Mouse (Mus musculus): ENCODE measurements around the gene Lcn11.
"Not testable (repeated sequence)": the region's sequence is repeated elsewhere in the genome, so short reads cannot be mapped to it uniquely, and the experiment has no call there.

The Lcn11 gene

DNA sequence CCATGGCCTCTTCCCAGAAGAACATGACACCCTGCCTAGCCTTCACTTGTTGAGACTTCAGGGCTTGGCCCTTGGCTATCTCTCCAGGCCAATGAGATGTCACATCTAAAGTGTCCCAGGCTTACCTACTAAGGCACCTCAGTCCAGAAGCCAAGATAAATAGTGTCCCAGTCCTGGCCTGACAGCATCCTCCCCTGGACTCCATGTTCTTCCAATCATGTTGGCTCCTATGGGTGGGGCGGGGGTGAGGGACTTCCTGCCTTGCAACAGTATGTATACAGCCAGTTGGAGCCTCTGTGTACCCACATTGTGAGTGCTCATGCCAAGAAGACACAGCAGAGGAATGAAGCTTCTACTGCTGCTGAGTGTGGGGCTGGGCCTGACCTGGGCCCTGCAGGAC is at the start of gene Lcn11:
Gene Lcn11 (plus strand): TSS at position 301 of the 400 bp plus-strand sequence.
- no peak for DNase-seq (ENCODE audit: low read depth, low spot score)

DNA sequence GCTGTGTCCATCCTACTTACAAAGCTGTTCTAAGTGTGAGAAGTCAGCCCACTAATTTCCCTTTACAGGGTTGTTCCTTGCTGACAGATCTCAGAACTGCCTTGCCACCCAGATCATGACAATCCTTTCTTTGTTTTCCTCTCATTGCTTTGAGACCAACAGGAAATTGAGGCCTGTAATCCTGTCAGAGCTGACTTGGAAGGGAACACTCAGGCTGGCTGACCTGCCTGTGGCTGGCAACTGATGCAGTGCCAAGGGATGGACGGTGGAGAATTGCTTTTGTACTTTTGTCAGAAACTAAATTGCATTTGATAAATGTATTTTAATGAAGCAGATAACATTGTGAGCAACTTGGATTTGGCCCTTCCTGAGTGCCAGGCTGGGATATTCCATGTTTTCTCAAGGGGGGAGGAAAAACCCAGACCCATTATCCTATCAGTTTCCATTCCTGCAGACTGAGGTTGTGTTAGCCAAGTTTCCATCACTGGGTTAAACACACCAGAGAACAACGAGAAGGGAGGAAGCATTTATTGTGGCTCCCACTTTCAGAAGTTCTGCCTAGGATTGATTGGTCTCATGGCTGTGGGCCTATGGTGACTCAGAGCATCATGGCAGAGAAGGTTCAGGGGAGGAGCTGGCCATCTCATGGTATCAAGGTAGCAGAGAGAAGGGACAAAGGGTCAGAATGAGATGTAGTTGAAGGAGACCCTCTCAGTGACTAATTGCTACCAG is 43.5 kb upstream of the Lcn11 start:
- no peak for DNase-seq (ENCODE audit: low read depth, low spot score)

DNA sequence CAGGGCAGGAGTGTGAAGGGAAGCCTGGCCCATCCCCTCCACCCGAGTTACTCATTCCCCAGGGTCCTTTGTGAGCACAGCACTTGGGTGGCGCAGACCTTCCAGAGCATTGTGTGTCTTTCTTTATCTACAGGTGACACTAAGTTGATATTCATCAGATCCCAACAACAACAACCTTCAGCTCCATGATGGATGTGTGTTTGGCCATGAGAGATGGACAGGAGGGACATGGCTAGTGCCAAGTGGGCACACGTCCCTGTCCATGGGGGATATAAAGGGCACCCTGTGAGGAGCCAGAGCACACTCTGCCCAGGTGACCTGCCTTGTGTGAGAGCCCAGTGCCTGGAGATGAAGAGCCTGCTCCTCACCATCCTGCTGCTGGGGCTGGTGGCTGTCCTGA is 40.1 kb upstream of the Lcn11 start, which contains the start of gene Obp2b:
Gene Obp2b (plus strand): TSS at position 301 of the 400 bp plus-strand sequence.
- not testable (repeated sequence) for DNase-seq (ENCODE audit: low read depth, low spot score)

DNA sequence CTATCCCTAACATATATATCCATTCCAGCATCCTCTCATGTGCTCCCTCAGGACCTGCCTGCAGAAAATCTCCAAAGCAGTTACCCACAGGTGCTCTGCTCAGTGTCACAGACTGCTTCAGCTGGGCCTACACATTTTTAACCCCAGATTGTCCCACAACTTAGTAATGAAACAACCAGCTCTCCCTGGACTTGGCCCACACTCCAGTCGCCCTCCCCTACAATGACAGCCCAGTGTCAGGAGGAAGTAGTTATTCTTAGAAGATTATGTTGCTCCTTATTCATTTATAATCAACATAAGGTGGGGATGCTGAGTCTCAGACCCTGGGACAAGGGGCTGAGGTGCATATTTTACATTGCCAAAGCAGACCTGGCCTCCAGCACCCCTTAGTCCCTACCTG is 35.1 kb upstream of the Lcn11 start:
- DNase-seq (ENCODE audit: low read depth, low spot score), result no peak

DNA sequence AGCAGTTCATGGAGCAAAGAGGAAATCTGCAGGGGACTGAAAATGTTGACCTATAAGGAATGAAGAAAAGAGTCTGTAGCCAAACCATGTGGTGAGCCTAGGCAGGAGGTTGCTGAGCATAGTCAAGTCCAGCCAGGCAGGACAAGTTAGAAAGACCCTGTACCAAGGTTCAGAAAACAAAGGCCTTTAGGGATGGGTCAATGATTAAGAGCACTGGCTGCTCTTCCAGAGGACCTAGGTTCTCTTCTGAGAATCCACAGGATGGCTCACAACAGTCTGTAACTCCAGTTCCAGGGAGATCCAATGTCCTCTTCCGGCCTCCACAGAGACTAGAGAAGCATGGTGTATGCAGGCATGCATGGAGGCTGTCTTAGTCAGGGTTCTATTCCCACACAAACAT is 22.6 kb upstream of the Lcn11 start:
- no peak for DNase-seq (ENCODE audit: low read depth, low spot score)

DNA sequence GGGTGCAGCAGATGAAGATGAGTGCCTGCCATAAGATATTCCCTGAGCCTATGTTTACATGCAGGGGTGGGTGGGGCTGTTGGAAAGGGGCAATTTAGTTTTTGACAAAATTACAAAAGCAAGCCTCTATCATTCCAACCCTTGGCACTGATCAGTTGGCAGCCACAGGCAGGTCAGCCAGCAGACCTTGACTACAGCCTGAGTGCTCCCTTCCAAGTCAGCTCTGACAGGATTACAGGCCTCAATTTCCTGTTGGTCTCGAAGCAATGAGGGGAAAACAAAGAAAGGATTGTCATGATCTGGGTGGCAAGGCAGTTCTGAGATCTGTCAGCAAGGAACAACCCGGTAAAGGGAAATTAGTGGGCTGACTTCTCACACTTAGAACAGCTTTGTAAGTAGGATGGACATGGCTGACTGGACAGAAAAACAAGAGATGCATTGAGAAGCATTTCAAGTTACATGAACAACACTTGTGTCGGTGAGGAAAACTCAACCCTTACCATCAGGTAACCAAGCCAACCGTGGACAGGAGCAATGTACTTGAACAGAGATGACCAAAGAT is 18.7 kb upstream of the Lcn11 start:
- DNase-seq (ENCODE audit: low read depth, low spot score), result no peak

DNA sequence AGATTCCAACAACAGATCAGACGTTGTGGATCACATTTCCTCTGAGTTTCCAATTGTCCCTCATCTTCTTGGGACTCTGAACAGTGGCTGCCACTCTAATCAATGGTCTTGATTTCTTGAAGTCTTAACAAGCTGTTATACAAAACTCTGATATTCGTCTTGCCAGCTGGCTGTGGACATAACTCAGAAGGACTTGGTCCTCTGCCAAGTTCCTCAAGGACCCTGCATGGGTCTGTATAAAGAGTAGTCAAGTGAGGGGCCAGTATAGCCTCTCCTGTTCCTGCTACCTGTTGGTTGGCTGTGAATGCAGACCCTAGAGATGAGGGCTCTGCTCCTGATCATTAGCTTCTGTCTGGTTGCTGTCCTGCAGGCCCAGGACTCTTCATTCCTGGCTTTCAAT is 11.5 kb upstream of the Lcn11 start, which contains the start of gene Lcn3:
Gene Lcn3 (plus strand): TSS at position 301 of the 400 bp plus-strand sequence.
- no peak for DNase-seq (ENCODE audit: low read depth, low spot score)

DNA sequence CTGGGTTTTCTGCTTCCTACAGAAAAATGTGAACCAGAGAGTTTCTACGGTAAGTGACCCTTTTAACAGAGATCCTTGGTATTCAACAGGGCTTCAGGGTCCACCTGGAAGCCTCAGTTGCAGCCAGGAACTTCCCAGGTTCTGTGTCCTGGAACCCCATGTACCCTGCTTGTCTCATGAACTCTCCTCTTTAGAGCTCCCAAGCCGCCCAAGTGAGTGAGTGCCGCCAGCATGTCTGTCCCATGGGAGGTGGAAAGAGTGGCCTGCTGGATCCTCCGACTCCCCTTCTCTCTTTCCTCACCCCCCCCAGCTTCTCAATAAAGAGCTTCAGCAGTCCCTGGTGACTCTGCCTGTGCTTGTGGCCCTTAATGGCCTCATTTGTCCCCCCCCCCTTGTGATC is 9.1 kb upstream of the Lcn11 start:
- no peak for DNase-seq (ENCODE audit: low read depth, low spot score)

DNA sequence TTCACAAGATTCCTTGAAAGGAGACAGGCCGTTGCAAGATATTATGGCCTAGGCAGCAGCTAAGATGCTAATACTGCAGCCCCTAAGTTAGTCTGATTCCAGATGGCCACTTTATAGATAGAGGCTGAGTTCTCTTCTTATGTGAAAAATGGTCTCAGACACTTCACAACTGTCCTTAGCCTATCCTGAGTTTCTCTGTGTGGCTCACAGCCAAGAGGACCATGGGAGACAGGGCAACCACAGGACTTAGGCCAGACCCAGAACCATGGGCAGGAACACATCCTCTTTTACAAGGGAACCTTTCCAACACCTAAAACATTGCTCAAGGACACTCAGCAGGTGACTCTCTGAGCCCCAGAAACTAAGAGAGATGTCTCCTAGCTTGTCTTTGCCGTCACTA is 3.3 kb upstream of the Lcn11 start:
- DNase-seq (ENCODE audit: low read depth, low spot score), result no peak

DNA sequence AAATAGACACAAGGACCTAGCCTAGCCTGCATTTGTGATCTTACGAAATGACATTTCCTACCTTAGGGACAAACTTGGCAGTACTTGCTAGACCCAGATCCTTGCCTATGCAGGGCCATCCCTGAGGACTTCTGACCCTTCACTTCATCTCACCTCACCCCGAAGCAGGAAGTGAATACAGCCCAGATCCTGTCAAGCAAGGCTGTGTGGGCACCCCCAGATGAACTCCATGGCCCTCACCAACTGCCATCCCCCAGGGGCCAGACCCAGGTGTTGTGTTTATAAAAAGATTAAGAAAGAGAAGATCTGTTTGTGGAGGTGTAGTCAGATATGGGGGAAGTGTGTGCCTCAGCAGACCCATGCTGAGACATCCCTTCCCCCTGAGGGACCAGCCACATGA is 2.2 kb upstream of the Lcn11 start:
- DNase-seq (ENCODE audit: low read depth, low spot score), result no peak

DNA sequence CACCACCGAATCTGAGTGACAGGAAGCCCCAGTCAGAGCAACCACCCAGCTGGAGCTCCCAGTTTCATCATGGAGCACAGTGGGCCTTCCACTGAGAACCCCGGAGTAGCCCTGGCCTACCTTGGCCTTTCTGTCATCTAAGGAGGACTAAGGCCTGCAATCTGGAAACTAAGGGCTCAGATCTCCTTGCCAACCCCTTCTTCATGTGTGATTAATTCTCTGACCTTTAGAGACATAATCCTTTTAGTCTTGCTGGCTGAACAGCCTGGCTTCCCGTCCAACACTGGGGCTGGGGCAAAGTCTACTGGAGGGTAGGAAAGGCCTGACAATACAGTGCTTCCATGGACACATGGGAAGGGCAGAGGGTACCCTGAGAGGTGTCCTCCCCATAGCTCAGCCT is 826 bp upstream of the Lcn11 start:
- DNase-seq (ENCODE audit: low read depth, low spot score), result no peak

DNA sequence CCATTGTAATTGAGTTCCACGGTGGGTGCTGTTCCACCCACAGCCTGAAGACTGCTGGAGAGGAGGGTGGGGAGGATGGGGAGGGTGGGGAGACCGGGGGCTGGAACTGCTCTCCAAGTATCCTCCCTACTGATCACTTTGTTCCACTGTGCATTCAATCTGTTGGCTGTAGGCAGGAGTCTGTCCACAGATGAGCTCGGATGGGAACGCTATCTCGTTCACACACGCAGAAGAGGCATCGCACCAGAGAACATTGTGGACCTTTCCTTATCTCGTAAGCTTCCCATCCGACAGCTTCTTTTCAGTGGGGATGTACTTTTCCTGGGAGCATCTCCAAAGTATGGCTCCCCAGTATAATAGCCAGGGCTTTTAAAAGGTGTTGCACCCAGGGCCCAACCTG is 2.3 kb downstream of the Lcn11 start:
- no peak for DNase-seq (ENCODE audit: low read depth, low spot score)

DNA sequence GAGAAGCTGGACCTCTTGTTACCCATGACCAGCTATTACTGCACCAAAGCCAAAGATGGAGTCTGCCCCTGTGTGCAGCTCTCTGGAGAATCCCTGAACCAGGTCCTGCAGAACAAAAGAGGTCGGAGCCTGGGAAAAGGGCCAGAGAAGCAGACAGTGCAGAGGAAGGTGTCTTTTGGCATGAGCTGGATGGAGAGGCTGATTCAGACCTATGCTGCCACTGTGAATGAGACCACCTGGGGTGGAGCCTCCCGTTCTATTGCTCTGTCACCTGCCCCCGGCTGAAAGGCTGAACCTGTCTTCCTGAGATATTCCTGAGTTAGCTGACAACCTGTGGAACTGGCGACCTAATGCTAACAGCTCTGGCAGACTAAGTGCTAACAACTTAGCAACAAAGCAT is 4.1 kb downstream of the Lcn11 start:
- no peak for DNase-seq (ENCODE audit: low read depth, low spot score)

DNA sequence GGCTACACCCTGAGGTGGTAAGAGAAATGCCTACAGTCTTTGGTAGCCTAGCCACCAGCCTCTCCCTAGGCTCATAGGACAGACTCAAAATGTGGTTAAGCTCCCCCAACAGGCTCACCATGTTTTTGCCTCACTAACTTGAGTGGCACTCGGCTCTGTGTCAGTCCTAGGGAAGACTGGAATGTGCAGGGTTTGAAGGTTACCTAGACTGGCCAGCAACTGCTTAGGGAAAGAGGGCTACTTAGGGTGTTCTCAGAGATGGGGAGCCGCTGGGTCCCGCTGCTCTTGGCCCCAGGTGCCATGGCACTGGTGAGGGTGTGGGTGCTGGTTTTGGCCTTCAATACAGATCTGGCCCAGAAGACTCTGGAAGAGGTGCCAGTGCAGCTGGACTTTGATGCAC is 5.1 kb downstream of the Lcn11 start, which contains the start of gene Gm13539:
Gene Gm13539 (plus strand): TSS at position 301 of the 400 bp plus-strand sequence.
- no peak for DNase-seq (ENCODE audit: low read depth, low spot score)

DNA sequence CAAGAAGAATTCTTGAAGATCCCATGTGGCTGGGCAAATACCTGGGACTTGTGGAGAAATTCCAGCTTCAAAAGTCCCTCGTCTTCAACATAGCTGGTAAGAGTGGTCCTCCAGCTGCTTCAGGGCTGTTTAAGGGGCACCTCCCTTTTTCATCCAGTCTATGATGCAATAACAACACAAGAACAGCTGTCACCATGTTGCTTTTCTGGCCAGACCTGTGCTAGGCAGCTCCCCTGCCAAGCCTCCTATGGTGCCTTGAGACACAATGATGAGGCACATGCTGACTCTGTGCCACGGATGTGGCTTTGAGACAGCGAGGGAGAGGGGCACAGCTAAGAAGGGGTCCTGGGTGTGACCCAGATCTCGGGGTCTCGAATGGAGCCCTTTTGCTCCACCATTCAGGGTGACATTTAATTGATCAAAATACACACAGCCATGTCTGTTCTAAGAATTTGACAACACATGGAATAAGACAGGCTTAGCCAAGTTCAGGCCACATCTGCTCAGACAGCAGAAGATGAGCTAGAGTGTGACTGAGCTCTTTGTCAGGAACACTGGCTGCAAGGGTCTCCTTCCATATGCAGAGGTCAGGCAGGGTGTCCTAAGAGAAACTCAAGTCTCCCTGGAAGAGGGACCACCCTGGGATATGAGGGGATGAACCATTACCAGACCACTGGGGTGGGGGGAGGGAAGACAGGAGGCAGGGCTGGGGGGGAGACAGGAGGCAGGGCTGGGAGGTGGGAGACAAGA is 8.9 kb downstream of the Lcn11 start:
- no peak for DNase-seq (ENCODE audit: low read depth, low spot score)

DNA sequence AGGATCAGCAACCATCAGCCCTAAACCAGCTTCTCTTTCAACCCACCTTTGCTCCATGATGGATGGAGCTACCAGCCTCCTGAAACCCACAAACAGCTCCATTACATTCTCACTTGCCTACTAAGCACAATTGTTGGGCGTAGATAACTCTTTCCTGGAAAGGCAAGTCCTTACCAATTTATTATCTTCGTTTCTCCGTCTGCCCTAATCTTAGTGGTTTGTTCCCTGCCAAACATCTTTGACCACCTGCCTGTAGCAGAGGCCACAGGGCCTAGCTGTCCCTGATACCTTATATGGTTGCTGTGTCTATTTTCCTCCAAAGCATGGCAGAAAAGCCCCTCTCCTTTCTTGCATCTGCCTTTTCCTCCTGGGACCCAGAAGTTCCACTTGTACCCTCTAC is 12.3 kb downstream of the Lcn11 start:
- no peak for DNase-seq (ENCODE audit: low read depth, low spot score)

DNA sequence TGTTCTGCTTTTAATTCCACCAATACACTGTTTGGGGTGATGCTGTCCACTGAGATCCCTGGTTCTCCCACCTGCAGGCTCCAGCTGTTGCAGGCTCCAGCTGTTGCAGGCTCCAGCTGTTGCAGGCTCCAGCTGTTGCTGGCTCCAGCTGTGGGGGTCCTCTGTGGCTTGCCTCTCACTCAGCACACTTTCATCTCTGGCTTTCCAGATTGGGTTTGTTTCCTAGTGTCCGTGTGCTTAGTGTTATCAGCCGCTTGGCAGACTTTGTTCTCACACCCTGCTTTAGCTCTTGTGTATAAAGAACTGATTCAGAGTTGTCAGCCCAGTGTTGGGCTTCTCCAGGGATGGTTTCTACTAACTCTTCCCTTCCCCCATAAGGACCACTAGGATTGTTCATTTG is 20.8 kb downstream of the Lcn11 start:
- no peak for DNase-seq (ENCODE audit: low read depth, low spot score)

DNA sequence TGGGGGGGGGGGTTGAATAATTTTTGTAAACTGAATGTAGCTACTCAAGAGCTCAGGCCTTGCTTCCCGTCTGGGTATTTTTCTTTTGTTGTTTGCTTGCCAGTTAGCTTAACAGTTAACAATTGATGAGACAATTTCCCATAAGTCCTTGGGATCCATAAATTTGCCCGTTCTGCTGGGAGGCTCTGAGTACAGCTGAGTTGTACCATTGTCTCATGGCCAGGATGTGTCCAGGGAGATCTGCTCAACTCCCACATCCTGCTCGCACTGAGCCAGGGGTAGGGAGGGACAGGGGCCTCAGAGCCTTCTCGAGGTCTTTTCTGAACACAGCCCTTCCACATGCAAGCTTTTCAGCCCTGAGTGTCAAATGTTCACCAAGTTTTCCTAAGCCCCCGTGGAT is 21.2 kb downstream of the Lcn11 start:
- no peak for DNase-seq (ENCODE audit: low read depth, low spot score)

DNA sequence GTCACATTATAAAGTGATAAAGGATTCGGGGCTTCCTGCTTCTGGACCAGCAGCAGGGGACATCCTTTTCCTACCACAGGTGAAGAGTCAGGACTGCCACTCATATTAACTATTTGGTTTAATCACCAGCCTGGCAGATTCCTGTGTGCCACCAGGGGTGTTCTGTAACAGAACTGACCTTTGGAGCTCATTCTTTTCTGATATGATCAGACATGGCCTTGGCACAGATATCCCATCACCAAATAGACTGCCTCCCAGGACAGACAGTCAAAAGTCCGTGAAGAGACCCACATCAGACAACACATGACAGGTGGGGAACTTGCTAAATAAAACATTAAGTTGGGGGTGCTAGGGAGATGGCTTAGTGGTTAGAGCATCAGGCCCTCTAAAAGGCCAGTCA is 34.9 kb downstream of the Lcn11 start:
- no peak for DNase-seq (ENCODE audit: low read depth, low spot score)

DNA sequence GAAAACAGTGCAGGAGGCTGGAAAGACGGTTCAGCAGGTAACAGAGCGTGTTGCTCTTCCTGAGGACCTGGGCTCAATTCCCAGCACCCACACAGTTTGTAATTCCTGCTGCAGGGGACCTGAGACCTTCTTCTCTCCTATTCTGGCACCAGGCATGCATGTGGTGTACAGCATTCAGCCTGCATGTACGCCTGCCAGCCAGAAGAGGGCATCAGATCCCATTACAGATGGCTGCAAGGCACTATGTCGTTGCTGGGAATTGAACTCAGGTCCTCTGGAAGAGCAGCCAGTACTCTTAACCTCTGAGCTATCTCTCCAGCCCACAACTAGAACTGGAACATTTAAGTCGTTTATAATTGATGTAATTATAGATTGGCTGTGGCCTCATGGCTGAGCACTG is 36.5 kb downstream of the Lcn11 start:
- no peak for DNase-seq (ENCODE audit: low read depth, low spot score)

DNA sequence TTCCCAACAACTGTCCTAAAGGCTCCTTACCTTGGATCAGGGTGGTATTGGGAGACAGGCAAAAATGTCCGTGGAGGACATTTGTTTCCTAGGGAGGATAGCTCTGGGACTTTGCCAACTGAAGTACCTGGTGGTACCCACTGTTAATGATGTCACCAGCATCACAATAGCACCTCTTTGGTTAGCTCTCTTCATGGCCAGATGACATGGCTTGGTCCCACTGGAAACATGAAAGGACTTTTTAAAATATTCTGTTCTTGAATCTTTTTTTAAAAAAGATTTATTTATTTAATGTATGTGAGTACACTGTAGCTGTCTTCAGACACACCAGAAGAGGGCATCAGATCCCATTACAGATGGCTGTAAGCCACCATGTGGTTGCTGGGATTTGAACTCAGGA is 38.9 kb downstream of the Lcn11 start, which contains the start of gene Glt6d1:
Gene Glt6d1 (minus strand): TSS at position 101 of the 400 bp plus-strand sequence.
- not testable (repeated sequence) for DNase-seq (ENCODE audit: low read depth, low spot score)

DNA sequence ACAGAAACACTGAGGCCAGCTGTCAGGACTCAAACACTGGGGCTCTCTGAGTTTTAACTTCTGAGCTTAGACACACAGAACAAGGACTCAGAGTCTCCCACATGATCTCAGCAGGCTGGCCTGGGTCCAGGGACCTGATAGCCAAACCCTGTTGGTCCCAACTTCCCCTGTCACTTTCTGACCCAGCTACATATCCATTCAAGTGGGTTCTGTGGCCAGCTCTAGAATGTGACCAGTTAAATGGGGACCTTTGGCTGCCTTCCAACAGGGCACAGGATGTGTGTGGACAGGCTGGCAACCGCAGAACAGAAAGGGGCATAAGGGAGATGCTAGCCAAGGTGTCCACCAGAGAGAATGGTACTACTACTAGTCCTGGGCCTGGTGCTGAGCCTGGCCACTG is 46.0 kb downstream of the Lcn11 start, which contains the start of gene Lcn9:
Gene Lcn9 (plus strand): TSS at position 348 of the 400 bp plus-strand sequence.
- no peak for DNase-seq (ENCODE audit: low read depth, low spot score)

DNA sequence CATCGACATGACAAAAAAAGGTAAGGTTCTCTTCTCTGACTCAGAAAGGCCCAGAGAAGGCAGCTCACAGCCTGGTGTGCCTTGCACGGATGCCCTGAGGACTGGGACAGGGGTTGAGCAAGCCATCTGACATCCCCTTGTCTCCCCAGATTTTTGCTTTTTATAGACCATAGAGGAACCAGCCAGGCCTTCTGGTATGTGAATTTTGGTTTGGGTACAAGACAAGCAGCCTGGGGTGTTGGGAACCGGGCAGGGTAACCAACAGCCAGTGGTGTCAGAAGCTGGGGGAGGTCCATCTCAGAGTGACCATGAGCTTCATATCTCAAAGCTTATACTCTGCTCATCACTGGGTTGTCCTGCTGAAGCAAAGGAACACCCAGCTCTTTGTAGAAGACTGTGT is 47.9 kb downstream of the Lcn11 start:
- DNase-seq (ENCODE audit: low read depth, low spot score), result no peak
